Mouse (Mus musculus) myocyte (in vitro differentiated cells): ENCODE data around the gene Dlx3.

Experiments used
- CEBPB ChIP-seq: IDR thresholded peaks from 2 replicates; pipeline ENCODE4 v1.6.1; 2011; ENCODE audit warnings: mild to moderate bottlenecking, moderate library complexity; ENCODE audit not compliant: poor library complexity, insufficient read depth, severe bottlenecking
- POLR2A ChIP-seq: IDR thresholded peaks from one replicate; pipeline ENCODE4 v1.6.1; 2011; ENCODE audit warnings: low read depth, mild to moderate bottlenecking, control low read depth, moderate library complexity; ENCODE audit not compliant: insufficient read length

DNA sequence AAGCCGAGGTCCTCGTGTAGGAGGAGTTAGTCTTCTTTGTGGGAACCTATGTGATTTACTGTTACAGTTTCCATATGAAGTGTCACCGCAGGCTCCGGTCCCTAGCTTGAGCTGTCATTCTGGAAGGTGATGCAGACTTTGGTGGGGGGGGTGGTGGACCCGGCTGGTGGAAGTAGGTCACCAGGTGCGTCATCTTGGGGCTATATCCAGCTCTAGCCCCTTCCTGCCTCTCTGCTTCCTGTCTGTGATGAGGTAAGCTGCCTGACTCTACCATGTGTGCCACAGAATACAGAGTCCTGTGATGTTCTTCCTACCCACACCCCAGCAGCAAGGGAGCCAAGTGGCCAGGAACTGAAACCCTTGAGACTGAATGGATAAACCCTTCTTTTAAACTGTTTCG is 37.0 kb upstream of the Dlx3 start:
- TF ChIP-seq CEBPB (no peak), POLR2A (no peak)
